Mouse (Mus musculus) intestine, embryonic 14.5 days (tissue): Measurements from ENCODE around the gene Pde8a. TPM values are rescaled to one million over a fixed set of nuclear protein-coding genes. Genes with fewer than 3 reads are reported as not detected.
"Not testable (repeated sequence)": the region's sequence is repeated elsewhere in the genome, so short reads cannot be mapped to it uniquely, and the experiment has no call there.

Source experiments
- ATAC-seq: fragments of 200-750 bp; cut with Nextera tagmentation; replicated peaks from 2 replicates; pipeline ENCODE4 v1.8.0; 2017; ENCODE audit warnings: low read depth, moderate number of reproducible peaks, moderate TSS enrichment, moderate library complexity; ENCODE audit not compliant: low FRiP score, low TSS enrichment
- DNase-seq: peaks from one replicate; pipeline ENCODE4 v3.0.0-alpha.2; 2018; ENCODE audit warnings: low spot score
- H3K27ac ChIP-seq: fragments of 300-500 bp; sonication (generic); 2 replicates; pipeline ENCODE4 v1.5.1; 2014; ENCODE audit warnings: low read depth, mild to moderate bottlenecking, control low read depth
- H3K27me3 ChIP-seq: fragments of 300-500 bp; sonication (generic); replicated peaks from 2 replicates; pipeline ENCODE4 v1.6.1; 2014; ENCODE audit warnings: low read length, control low read depth; ENCODE audit not compliant: control insufficient read depth, insufficient read depth
- H3K36me3 ChIP-seq: fragments of 300-500 bp; sonication (generic); 2 replicates; pipeline ENCODE4 v1.6.1; 2014; ENCODE audit warnings: low read length, control low read depth; ENCODE audit not compliant: control insufficient read depth, insufficient read depth
- H3K4me1 ChIP-seq: fragments of 300-500 bp; sonication (generic); replicated peaks from 2 replicates; pipeline ENCODE4 v1.6.1; 2014; ENCODE audit warnings: low read length, control low read depth, mixed read lengths; ENCODE audit not compliant: control insufficient read depth, insufficient read depth
- H3K4me2 ChIP-seq: fragments of 300-500 bp; sonication (generic); 2 replicates; pipeline ENCODE4 v1.6.1; 2014; ENCODE audit warnings: low read length
- H3K4me3 ChIP-seq: fragments of 300-500 bp; sonication (generic); 2 replicates; pipeline ENCODE4 v1.5.1; 2014; ENCODE audit warnings: low read depth, low read length, control low read depth, mixed read lengths
- H3K9ac ChIP-seq: fragments of 300-500 bp; sonication (generic); 2 replicates; pipeline ENCODE4 v1.6.1; 2014; ENCODE audit warnings: mild to moderate bottlenecking, low read length
- H3K9me3 ChIP-seq: fragments of 300-500 bp; sonication (generic); 2 replicates; pipeline ENCODE4 v1.6.1; 2016; ENCODE audit warnings: low read length, control low read depth; ENCODE audit not compliant: control insufficient read depth
- WGBS: fragments of 180-500 bp; shearing (Covaris S2); extraction: QIAGEN DNeasy Blood & Tissue Kit; methylation state at CpG from one replicate; pipeline ENCODE4 v1.1.7; 2014; 5-methylcytosine and 5-hydroxymethylcytosine counted together
- polyA plus RNA-seq: library from polyadenylated mRNA; unstranded; fragments of >200 nt; fragmentation: Nextera tagmentation; extraction: Ambion mirVana; gene quantifications from 2 replicates; pipeline ENCODE4 v1.2.1, GENCODE M21; 2014

Gene Pde8a
- polyA plus RNA-seq, 1 experiment from 2014 or later, result 3.7 TPM

DNA sequence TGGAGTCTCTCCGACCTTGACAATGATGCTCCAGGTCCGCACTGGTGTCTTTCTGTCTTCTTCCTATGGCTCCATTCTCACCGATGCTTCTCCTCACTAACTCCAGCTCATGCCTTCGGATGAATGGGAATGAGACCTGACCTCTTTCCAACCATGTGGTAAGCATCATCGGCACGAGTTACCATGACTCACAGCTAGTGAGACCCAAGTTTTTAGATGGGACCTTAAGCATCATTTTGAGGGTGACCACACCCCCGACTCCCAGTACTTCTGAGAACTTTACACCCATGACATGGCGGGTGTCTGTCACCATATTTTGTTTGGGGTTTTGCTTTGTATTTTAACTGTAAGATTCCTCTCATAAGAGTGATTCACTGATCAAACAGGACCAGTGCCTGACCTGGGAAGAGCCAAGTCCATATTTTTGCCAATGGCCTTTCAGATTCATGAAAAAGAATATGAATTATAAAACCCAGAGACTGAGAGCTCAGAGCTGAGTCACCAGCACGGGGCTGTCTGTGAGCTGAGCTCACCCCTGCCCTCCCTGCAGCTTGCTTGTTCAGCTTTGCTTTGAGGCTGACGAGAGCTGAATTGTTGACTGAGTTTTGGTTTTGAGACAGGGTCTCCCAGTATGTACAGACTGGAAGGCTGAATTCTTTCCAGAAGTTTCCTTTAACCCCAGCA lies 30.8 kb upstream of the Pde8a start:
- H3K4me2 ChIP-seq, result no peak overlapping the region
- no peak overlapping the region for H3K4me3 ChIP-seq
- H3K27me3 ChIP-seq, result no peaks in the 10 kb centered on the region
- H3K9ac ChIP-seq, result no peak overlapping the region
- no peak overlapping the region for H3K27ac ChIP-seq
- ATAC-seq, result no peak
- H3K4me1 ChIP-seq, result no peaks in the 10 kb centered on the region
- WGBS, result 87% methylated on average over 10 of the region's 10 CpGs
- no peaks in the 10 kb centered on the region for H3K36me3 ChIP-seq
- no peak for DNase-seq
- no peaks in the 10 kb centered on the region for H3K9me3 ChIP-seq

DNA sequence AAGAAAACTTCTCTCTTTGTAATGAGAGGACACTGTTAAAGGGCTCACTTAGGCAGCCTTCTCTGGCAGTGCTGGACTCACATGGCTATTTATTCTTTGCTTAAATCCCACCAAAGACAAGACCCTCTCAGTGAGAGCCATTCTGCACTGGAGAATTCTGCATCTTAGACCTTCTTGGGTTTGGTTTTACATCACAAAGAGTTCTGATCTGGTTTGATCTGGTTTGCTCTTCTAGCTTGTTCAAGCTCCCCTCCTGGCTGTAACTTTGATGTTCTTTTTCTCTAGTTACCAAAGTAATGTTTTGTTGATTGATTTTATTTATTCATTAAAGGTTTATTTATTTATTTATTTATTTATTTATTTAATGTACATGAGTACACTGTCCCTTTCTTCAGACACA lies 30.2 kb upstream of the Pde8a start:
- H3K36me3 ChIP-seq, result no peaks in the 10 kb centered on the region
- H3K27me3 ChIP-seq, result no peaks in the 10 kb centered on the region
- ATAC-seq (no peak), DNase-seq (no peak)
- no peaks in the 10 kb centered on the region for H3K9me3 ChIP-seq
- H3K4me2 ChIP-seq, result no peak overlapping the region
- H3K4me1 ChIP-seq, result no peaks in the 10 kb centered on the region
- H3K9ac ChIP-seq, result no peak overlapping the region
- H3K4me3 ChIP-seq, result no peak overlapping the region
- H3K27ac ChIP-seq, result no peak overlapping the region

DNA sequence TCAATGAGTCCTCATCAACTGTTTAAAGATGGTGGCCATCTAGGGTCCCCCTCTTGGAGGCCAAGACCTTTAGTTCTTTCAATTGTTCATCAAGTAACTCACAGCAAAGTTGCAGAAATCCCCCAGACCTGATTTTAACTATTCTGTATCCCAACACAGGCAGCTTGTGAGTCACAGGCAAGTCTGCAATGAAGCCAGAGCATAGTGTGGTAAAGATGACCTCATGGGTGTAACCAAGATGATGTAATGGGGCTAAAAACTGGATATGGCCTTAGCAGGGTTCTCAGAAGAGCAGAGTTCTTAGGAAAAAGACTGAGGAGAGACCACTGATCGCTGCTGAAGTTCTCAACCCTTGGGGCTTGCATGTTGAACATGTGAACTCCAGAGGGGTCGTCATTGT lies 29.3 kb upstream of the Pde8a start:
- ATAC-seq (no peak), DNase-seq (no peak)
- H3K4me3 ChIP-seq, result no peak overlapping the region
- H3K27me3 ChIP-seq, result no peaks in the 10 kb centered on the region
- H3K9me3 ChIP-seq, result no peaks in the 10 kb centered on the region
- WGBS, result 97% methylated on average over 2 of the region's 2 CpGs
- no peak overlapping the region for H3K9ac ChIP-seq
- H3K4me2 ChIP-seq, result no peak overlapping the region
- H3K27ac ChIP-seq, result no peak overlapping the region
- H3K4me1 ChIP-seq, result no peaks in the 10 kb centered on the region
- H3K36me3 ChIP-seq, result no peaks in the 10 kb centered on the region

DNA sequence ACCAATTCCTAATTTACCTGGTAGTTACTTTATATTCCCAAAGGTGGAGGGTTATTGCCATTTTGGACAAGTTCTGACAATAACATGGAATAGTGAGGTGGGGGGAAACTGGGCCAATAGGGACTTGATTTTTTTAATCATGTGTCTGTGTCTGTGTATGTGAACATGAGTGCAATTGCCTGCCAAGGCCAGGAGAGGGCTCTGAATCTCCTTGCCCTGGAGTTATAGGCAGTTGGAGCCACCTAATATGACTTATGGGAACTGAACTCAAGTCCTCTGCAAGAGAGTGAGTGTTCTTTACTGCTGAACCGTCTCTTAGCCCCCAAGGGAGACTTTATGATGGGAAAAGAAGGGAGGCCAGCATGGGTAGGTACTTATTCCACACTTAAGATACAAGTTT lies 28.7 kb upstream of the Pde8a start:
- no peak overlapping the region for H3K27ac ChIP-seq
- no peak for ATAC-seq
- no peaks in the 10 kb centered on the region for H3K4me1 ChIP-seq
- 90% methylated on average over 1 of the region's 1 CpGs for WGBS
- no peaks in the 10 kb centered on the region for H3K27me3 ChIP-seq
- DNase-seq, result no peak
- H3K4me3 ChIP-seq, result no peak overlapping the region
- no peaks in the 10 kb centered on the region for H3K9me3 ChIP-seq
- H3K9ac ChIP-seq, result no peak overlapping the region
- no peak overlapping the region for H3K4me2 ChIP-seq
- H3K36me3 ChIP-seq, result no peaks in the 10 kb centered on the region

DNA sequence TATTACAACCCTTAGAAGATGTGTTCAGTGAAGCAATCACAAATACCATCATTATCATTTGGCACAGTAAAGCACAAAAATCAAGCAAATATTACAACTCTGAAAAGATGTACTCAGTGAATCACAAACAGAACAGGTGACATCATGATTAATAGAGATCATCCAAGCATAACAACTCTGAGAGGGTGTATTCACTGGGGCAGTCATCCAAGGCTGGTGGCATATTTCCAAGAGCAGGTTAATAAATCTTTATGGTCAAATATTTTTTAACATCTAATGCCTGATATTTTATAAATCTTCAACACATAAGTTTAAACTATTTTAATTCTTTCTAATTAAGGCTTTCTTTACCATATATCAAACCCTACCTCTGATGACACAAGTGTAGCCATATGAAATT lies 27.4 kb upstream of the Pde8a start:
- not testable (repeated sequence) for ATAC-seq, H3K4me3 ChIP-seq, H3K9ac ChIP-seq, H3K27ac ChIP-seq, DNase-seq, H3K4me2 ChIP-seq, H3K4me1 ChIP-seq, H3K36me3 ChIP-seq, H3K9me3 ChIP-seq, H3K27me3 ChIP-seq

DNA sequence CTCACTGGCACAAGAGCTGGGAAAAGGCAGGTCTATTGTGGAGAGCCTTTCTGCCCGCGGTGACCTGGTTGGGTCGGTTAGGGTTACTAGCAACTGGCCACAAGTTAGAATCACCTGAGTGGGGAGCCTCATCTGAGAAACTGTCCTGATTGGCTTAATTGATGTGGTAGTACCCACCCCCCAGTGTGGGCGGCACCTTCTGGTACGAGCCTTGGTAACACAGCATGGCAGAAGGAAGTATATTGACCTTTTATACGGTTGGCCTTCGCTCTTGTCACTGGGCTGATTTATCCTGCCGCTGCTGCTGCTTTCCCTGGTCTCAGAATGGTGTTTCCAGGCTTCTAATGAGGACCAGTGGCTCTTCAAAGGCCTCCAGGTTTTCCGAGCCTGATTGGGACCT lies 24.2 kb upstream of the Pde8a start:
- Histone ChIP-seq H3K9ac (no peak overlapping the region), H3K4me3 (no peak overlapping the region), H3K36me3 (no peaks in the 10 kb centered on the region), H3K27me3 (no peaks in the 10 kb centered on the region), H3K4me1 (no peaks in the 10 kb centered on the region), H3K9me3 (no peaks in the 10 kb centered on the region), H3K27ac (no peak overlapping the region), H3K4me2 (no peak overlapping the region)
- DNase-seq (no peak), ATAC-seq (no peak)
- 65% methylated on average over 9 of the region's 9 CpGs for WGBS

DNA sequence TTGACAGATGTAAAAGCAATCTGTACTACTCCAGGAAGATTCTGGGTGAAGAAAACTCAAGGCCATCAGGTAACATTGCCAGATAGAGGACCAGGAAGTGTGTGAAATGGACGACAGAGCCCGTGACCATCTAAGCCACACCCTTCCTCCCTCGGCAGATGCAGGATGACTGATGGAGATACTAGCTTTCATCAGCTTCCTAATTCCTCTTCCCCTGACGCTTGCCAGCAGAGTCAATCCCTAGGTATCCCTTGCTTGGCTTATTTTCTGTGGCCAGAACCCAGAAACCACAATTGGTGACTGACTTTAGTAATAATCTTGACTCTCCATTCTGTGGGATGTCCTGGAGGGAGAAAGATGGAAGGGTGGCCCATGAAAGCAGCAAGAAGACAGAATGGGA lies 17.9 kb upstream of the Pde8a start:
- H3K9me3 ChIP-seq, result no peaks in the 10 kb centered on the region
- H3K4me2 ChIP-seq, result no peak overlapping the region
- 58% methylated on average over 4 of the region's 4 CpGs for WGBS
- H3K4me3 ChIP-seq, result no peak overlapping the region
- DNase-seq (no peak), ATAC-seq (no peak)
- no peaks in the 10 kb centered on the region for H3K27me3 ChIP-seq
- H3K4me1 ChIP-seq, result peaks cover 10% of the 10 kb centered on the region; the same call in 1 of the 2 replicates
- no peak overlapping the region for H3K9ac ChIP-seq
- H3K36me3 ChIP-seq, result no peaks in the 10 kb centered on the region
- H3K27ac ChIP-seq, result no peak overlapping the region

DNA sequence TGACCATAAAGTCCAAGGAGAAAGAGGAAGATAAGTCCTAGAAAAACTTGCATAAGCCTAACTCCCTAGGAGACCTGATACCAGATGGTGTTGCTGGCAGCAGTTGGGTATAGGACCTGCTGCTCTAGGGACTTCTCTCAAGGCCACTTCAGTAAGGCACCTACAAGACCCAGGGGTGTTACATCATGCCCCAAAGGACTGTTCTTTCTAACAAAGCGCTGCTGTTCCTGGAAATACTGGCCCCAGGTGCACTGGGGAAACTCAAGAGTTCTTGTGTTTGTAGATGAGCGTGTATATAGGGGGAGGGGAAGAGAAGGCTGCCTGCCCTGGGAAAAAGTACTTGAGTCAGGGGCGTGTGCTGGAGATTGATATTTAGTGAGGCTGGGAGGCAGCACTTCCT lies 16.6 kb upstream of the Pde8a start:
- Histone ChIP-seq H3K36me3 (no peaks in the 10 kb centered on the region), H3K4me1 (peaks cover 10% of the 10 kb centered on the region; the same call in 1 of the 2 replicates), H3K4me2 (no peak overlapping the region), H3K27me3 (no peaks in the 10 kb centered on the region), H3K4me3 (no peak overlapping the region), H3K9ac (no peak overlapping the region), H3K9me3 (no peaks in the 10 kb centered on the region), H3K27ac (no peak overlapping the region)
- 42% methylated on average over 3 of the region's 3 CpGs for WGBS
- ATAC-seq (no peak), DNase-seq (no peak)

DNA sequence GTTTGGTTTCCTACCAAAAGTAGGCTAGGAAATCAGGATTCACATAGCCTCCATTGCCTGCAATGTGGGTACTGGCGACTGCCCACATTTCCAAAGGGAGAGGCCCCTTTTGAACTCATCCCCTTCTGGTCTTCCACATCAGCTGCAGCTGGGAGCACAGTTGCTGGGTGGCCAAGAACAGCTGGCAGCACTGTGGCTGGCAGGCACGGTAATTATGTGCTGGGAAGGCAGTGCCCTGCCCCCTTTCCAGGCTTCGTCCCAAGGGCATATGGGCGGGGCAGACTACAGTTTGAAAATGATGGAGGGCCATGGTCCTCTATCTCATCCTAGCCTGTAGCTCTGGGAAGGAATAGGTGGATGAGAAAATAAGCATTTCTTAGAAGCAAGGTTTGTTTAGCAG lies 14.9 kb upstream of the Pde8a start:
- ATAC-seq, result no peak
- no peak overlapping the region for H3K4me2 ChIP-seq
- WGBS, result 25% methylated on average over 4 of the region's 4 CpGs

More for the DNA sequence above, 14.9 kb upstream of the Pde8a start:
- no peak overlapping the region for H3K4me3 ChIP-seq
- H3K27ac ChIP-seq, result no peak overlapping the region
- peaks cover 10% of the 10 kb centered on the region; the same call in 1 of the 2 replicates for H3K4me1 ChIP-seq
- H3K9me3 ChIP-seq, result no peaks in the 10 kb centered on the region
- H3K36me3 ChIP-seq, result no peaks in the 10 kb centered on the region
- no peak for DNase-seq
- H3K27me3 ChIP-seq, result no peaks in the 10 kb centered on the region
- no peak overlapping the region for H3K9ac ChIP-seq
